Mouse (Mus musculus): ENCODE results near the gene Ntmt1. TPM values are rescaled to one million over a fixed set of nuclear protein-coding genes. Genes with fewer than 3 reads are reported as not detected.

Gene Ntmt1
- polyA plus RNA-seq, 1 experiment: 35.6 TPM

- no peak for DNase-seq (ENCODE audit: low read depth)
These were observed 23.3 kb upstream of the Ntmt1 start for GRCm38 (mm10) chr2:30784078-30784994.

DNA sequence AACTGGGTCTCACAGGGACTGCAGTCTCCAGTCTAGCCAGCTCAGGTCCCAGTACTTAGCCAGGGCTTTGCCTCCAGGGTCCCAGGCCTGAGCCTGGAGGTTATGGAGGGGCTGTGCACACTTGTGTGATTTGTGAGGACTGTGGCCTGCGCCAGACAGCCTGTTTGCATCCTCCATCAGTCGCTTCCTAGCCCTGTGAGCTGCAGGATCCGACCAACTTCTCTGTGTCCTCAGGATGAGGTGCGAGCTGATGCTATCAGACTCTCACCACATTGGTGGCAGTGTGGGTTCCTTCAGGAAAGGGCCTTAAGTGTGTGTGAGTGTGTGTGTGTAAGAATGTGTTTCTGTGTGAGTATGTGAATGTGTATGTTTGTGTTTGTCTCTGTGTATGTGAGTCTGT lies 20.2 kb upstream of the Ntmt1 start:
- no peak for DNase-seq (ENCODE audit: low read depth)

DNA sequence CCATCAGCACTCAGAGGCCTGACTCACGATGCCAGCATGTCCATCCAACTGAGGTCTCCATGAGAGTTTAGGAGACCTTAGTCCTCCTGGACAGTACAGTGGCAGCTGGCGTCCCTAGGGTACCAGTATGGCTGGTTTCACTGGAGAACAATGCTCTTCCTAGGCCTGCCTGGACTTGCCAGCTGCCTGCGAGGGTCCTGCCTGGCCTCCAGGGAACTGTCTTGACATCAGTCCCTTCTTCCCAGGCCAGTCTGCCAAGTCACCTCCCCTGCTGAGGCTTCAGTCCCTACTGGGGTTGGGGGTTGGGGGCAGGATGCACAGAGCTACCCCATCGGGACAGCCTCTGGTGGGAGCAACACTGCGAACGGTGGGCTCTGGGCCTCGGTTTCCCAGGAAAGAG lies 15.6 kb upstream of the Ntmt1 start:
- DNase-seq (ENCODE audit: low read depth): no peak

DNA sequence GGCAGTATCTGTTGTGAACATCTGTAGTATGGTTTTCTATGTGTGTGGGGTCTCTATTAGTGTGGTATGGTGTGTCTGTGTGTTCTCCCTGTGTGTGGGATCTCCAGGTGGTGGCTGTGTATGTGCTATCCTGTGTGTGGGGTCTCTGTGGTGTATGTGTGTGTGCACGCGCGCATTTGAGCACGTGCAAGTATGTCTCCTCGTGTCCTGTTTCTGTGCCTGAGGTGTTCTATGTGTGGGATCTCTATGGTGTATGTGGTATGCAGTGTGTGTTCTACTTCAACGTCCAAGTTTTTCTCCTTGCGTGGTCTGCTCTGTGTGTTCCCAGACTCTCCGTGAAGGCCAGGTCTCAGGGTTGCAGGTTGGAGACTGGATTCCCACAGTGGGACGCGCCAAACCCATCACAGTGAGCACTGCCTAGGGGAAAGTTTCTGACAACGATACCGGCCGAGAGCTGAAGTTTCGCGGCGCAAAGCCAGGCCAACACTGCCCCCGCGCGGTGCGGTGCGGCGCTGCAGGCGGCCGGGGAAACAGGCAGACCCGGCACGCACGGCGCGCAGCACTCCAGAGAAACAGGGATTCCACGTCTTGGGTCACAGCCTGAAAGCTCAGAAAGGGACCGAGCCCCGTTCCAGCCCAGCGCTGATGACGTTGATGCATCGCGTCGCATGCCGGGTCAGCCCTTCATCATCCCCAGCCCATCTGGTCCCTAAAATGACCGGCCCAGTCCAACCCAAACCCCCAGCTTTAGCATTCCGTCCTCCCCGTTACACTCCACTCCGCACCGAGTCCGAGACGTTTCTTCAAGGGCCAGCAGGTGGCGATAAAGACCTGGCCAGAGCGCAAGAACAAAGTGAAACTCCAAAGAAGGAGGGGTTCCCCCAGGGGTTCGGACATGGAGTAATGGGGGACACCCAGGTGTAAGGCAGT lies 13.2 kb upstream of the Ntmt1 start:
- no peak for DNase-seq (ENCODE audit: low read depth)

DNA sequence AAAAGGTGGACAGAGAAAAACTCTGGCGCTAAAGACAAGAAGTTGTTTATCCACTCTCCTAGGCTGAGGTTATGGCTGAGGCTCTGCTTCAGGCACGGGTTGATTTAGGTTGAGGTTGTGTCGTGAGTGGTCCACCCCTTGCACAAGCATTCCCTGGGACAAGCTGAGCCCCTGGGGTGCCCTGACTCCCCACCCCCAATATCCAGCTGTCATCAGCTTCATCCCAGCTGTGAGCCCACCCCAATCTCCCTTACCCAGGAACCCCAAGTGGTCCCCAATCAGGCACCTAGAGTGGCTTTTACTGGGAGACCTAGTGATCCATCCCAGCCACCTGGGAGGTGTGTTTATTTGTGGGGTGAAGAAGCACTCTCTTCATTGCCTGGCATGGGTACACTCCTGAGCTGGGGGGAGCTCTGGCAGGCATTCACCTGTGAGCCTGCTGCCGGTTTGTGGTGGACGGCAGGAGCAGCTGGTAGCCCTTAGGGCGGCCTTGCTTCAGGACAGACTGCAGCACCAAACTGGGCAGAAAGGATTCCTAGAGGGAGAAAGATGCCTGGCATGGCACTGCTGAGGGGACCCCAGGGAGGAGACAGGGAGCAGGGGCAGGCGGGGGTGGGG lies 12.2 kb upstream of the Ntmt1 start:
- no peak for DNase-seq (ENCODE audit: low read depth)

- no peak for DNase-seq (ENCODE audit: low read depth)
These were observed 11.7 kb upstream of the Ntmt1 start for GRCm38 (mm10) chr2:30795889-30796275.

DNA sequence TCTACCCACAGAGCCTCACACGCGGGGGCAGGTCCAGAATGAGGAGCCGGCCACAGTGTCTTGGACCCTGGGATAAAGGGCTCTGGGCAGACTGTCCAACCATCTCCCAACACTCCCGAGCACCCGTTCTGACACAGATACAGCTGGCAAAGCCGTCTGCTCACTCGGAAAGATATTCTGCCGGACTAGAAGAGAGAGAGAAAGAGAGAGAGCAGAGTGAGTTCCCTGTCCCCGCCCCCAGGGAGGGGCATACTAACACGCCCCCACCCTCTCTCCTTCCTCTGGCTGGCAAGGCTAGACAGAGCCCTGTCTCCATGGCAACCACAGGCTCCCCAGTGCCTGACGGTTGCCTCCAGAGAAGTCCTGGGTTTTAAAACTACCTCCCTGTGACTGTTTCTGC lies 11.2 kb upstream of the Ntmt1 start:
- no peak for DNase-seq (ENCODE audit: low read depth)

DNA sequence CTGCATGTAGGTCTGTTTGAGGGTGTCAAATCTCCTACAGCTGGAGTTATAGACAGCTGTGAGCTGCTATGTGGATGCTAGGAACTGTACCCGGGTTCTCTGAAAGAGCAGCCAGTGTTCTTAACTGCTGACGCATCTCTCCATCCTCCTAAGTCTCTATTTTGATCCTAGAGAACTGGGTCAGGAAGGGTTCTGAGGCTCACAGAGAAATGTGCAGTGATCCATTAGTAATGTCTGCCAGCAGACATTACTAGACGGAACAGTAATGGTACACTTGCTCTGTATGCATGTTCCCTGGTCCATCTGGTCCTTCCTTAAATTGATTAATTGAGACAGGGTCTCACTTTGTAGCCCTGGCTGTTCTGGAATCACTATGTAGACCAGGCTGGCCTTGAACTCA lies 8.2 kb upstream of the Ntmt1 start:
- no peak for DNase-seq (ENCODE audit: low read depth)

- no peak for DNase-seq (ENCODE audit: low read depth)
These were observed 7.0 kb upstream of the Ntmt1 start for GRCm38 (mm10) chr2:30800671-30801066.

GRCm38 (mm10) chr2:30801067-30801852 lies 6.4 kb upstream of the Ntmt1 start:
- no peak for DNase-seq (ENCODE audit: low read depth)

DNA sequence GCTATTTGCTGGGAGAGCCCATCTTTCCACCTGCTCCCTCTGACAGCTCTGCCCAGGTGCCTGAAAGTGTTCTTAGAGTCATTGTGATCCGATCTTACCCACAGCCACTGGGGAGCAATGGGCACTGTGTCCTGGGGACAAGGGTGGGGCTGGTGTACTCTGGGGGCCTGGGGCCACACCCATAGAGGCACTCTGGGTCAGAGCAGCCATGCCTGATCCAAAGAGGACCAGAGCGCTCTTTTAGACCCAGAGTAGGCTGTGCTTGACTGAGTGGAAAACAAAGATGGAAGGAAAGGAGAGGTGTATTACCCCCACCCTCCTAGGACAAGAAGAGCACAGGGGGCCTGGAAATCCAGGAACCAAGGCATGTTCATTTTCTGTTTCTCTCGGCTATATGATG lies 4.0 kb upstream of the Ntmt1 start, which contains the start of gene 1700001O22Rik:
1700001O22Rik (minus strand) TSS at position 58 of the 400 bp plus-strand sequence.
- no peak for DNase-seq (ENCODE audit: low read depth)

- no peak for DNase-seq (ENCODE audit: low read depth)
These were observed 1.6 kb upstream of the Ntmt1 start for GRCm38 (mm10) chr2:30805983-30806382.

GRCm38 (mm10) chr2:30807147-30807647 lies 429 bp upstream of the Ntmt1 start:
- DNase-seq (ENCODE audit: low read depth): no peak

GRCm38 (mm10) chr2:30808296-30808655 lies 650 bp downstream of the Ntmt1 start:
- DNase-seq (ENCODE audit: low read depth): no peak

DNA sequence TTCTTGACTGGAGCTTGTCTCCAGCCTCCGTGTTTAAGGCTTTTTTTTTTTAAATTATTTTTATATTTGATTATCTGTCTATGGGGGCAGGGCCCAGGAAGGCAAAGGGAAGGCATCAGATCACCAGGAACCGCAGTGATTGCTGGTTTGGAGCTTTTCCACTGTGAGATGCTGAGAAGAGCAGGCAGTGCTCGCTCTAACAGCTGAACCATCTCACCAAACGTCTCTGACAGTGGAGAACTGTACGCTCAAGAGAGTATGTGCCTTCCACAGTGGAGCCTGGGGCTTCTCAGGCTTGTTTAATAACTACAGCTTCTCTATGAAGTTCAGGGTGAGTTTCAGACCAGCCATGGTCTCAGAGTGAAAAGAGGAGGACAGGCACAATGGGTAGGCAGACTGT lies 1.9 kb downstream of the Ntmt1 start:
- no peak for DNase-seq (ENCODE audit: low read depth)

DNA sequence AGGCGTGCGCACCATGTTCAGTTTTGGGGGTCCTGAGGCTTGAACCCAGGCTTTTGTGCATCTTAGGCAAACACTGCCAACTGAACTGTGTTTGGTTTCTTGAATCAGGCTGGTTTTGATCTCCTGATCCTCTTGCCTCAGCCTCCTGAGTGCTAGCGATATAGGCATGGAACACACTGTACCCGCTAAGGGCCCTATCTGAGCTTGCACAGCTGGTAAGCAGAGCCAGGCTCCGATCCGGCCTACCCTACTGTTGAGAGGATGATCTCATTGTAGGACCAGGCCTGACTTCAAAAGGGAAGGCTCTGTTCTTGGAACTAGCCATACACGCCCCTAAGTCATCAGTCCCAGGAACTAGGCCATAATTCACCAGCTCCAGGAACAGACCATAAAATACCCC lies 2.9 kb downstream of the Ntmt1 start:
- DNase-seq (ENCODE audit: low read depth): no peak

- DNase-seq (ENCODE audit: low read depth): no peak
These were observed 8.8 kb downstream of the Ntmt1 start for GRCm38 (mm10) chr2:30816383-30816782.

DNA sequence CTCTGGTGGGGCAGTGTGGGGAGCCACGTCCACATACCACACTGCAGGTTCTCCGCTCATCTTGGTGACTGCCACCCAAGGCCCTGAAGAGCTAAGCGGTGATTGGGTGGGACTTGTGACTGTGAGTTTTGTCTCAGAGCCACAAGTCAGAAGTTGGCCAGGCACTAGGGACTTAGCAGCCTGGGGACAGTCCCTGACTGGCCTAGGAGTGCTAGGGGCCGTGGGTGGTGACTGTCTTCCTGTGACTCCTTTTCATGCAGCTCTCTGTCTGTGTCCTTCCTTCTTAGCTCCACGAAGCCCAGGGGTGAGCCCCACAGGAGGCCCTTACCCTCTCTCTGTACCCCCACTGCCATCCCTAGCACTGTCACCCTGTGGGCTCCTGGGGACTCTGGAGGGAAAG lies 12.2 kb downstream of the Ntmt1 start:
- no peak for DNase-seq (ENCODE audit: low read depth)

- no peak for DNase-seq (ENCODE audit: low read depth)
These were observed 13.4 kb downstream of the Ntmt1 start for GRCm38 (mm10) chr2:30821073-30821472.

DNA sequence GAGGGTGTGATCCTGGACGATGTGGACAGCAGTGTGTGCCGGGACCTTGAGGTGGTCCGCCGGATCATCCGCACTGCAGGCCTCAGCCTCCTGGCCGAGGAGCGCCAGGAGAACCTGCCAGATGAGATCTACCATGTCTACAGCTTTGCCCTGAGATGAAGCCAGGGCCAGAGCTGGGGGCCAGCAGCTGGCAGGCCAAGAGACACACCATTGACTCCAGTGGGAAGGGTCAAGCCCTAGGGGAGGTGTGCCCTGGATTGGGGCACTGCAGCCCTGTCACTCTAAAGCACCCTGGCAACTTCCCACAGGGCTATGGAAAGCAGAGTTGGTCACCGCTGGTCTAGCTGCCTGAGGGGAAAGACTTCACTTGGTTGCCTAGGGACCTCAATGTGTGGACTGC lies 14.8 kb downstream of the Ntmt1 start:
- no peak for DNase-seq (ENCODE audit: low read depth)

Data from gonadal fat pad, adult 2 months (tissue).